Mouse (Mus musculus) thymus, postnatal 0 days (tissue): ENCODE measurements at regions not wholly inside any gene's neighbourhood (a gene's known extent, or its start where the extent isn't known, plus 50 kb on each side); places are given as distances from the start of the nearest gene placed in this dataset.

ENCODE experiments used
- DNase-seq: peaks from one replicate; pipeline ENCODE4 v3.0.0-alpha.2; 2015; ENCODE audit warnings: low spot score

- no peak for DNase-seq
These were observed 129.9 kb upstream of the Peli2 start for GRCm38 (mm10) chr14:47990716-47991115.

GRCm38 (mm10) chr14:47991546-47991945 is 129.1 kb upstream of the Peli2 start:
- no peak for DNase-seq

GRCm38 (mm10) chr14:47992091-47992490 is 128.5 kb upstream of the Peli2 start:
- no peak for DNase-seq

GRCm38 (mm10) chr14:47992851-47993250 is 127.8 kb upstream of the Peli2 start:
- DNase-seq: no peak

- no peak for DNase-seq
These were observed 121.7 kb upstream of the Peli2 start for GRCm38 (mm10) chr14:47998936-47999335.

- DNase-seq: no peak
These were observed 115.3 kb upstream of the Peli2 start for GRCm38 (mm10) chr14:48005092-48005928.

GRCm38 (mm10) chr14:48005929-48006309 is 114.7 kb upstream of the Peli2 start:
- DNase-seq: no peak

GRCm38 (mm10) chr14:48012361-48013215 is 108.0 kb upstream of the Peli2 start:
- DNase-seq: no peak

- DNase-seq: no peak
These were observed 107.2 kb upstream of the Peli2 start for GRCm38 (mm10) chr14:48013431-48013830.

GRCm38 (mm10) chr14:48014776-48015175 is 105.8 kb upstream of the Peli2 start:
- DNase-seq: no peak

GRCm38 (mm10) chr14:48017971-48018370 is 102.7 kb upstream of the Peli2 start:
- no peak for DNase-seq

- DNase-seq: no peak
These were observed 101.3 kb upstream of the Peli2 start for GRCm38 (mm10) chr14:48019331-48019730.

- DNase-seq: no peak
These were observed 98.4 kb upstream of the Peli2 start for GRCm38 (mm10) chr14:48022271-48022670.

GRCm38 (mm10) chr14:48024051-48024693 is 96.5 kb upstream of the Peli2 start:
- no peak for DNase-seq

GRCm38 (mm10) chr14:48039286-48039790 is 81.3 kb upstream of the Peli2 start:
- no peak for DNase-seq

- no peak for DNase-seq
These were observed 74.5 kb upstream of the Peli2 start for GRCm38 (mm10) chr14:48046094-48046493.

- DNase-seq: no peak
These were observed 73.8 kb upstream of the Peli2 start for GRCm38 (mm10) chr14:48046831-48047230.

- DNase-seq: no peak
These were observed 70.7 kb upstream of the Peli2 start for GRCm38 (mm10) chr14:48049698-48050459.

- no peak for DNase-seq
These were observed 70.2 kb upstream of the Peli2 start for GRCm38 (mm10) chr14:48050460-48050760.

GRCm38 (mm10) chr14:48051971-48052370 is 68.7 kb upstream of the Peli2 start:
- DNase-seq: no peak

GRCm38 (mm10) chr14:48052405-48052804 is 68.2 kb upstream of the Peli2 start:
- DNase-seq: no peak
